11 mouse cellular contexts compared by ENCODE assay signal in the genomic region with DNA sequence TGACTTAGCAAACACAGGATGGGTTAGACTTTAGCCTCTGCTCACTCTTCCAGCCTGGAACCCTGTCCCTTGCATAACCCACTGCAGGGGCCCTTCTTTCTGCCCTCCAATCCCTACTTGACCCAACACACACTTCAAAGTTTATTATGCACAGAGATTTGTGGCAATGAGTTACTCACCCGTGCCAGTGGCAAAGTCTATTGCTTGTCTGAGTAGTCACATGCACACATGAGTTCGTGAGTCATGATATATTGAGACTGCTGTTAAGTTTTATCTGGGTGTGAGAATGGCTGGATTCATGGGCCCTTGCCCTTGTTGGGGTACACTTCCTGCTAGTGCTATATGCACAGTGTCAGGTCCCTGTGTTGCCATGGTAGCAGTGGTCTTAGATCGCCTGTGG.
A peak's percentile ranks its signal among the peaks of the same experiment; 100 is the strongest.
DNase-seq lines count a peak whose midpoint lies in the region.
"Had no signal": no experiment of that assay in that cellular context is flagged by ENCODE, and none has a peak within 500 bp of the region (broad histone marks: within the 10 kb centered on the region; RNA-seq: fewer than 3 reads in every experiment).

No protein-coding gene starts in this region.

- intact Hi-C loops in gastrocnemius, postnatal 36 days (cut with DNase I): no loop called here

- H3K27ac ChIP-seq in macrophage: peak overlapping the region; percentile 1; the same call in 1 of the 2 replicates
- H3K27ac ChIP-seq: liver, embryonic 13.5 days had no signal

- WGBS in macrophage (ENCODE audit: missing documents): 86% methylated on average over 3 of the region's 3 CpGs

- no peak overlapping the region for H3K4me3 ChIP-seq in macrophage (ENCODE audit: inconsistent target)
- H3K4me3 ChIP-seq: liver, embryonic 13.5 days had no signal

- no peaks in the 10 kb centered on the region for H3K79me2 ChIP-seq in macrophage (ENCODE audit: inconsistent target)

- DNase-seq in 416B (ENCODE audit: low read depth): peak; percentile 42
- peak; percentile 45 for DNase-seq in NIH3T3 (ENCODE audit: low read depth)
- peak; percentile 81 to 94 for DNase-seq in kidney, adult 8-10 months
- no peak for DNase-seq in thymus, adult 18-20 months
- no peak for DNase-seq in gastrocnemius, postnatal 36 days
- no peak for DNase-seq in left cerebral cortex, adult 8-10 months (ENCODE audit: low spot score in 2 of 2)
- DNase-seq: cerebellum, postnatal 36 days; liver, embryonic 13.5 days; right cerebral cortex, adult 18-20 months; thymus, adult 2 months had no signal

- H3K36me3 ChIP-seq in macrophage (ENCODE audit: inconsistent target): peaks cover 14% of the 10 kb centered on the region; the same call in 1 of the 2 replicates

Comparison
In these comparisons a context has a peak if more than half of its experiments do, and no peak if none do; other contexts are left out.
1. DNase-seq: peak in 416B (single experiment), NIH3T3 (single experiment) and kidney, adult 8-10 months (2 of 2); none in thymus, adult 18-20 months (0 of 2), gastrocnemius, postnatal 36 days (0 of 2) and left cerebral cortex, adult 8-10 months (0 of 2).